ENCODE assay signal across 8 mouse cellular contexts in genomic region chr7:80186021-80186420, GRCm38 (mm10). TPM values are rescaled to one million over a fixed set of nuclear protein-coding genes. Genes with fewer than 3 reads are reported as not detected.
A peak's percentile ranks its signal among the peaks of the same experiment; 100 is the strongest.
DNase-seq lines count a peak whose midpoint lies in the region; ATAC-seq lines count a peak whose summit lies in the region.

No protein-coding gene starts in this region.

- peak overlapping the region; percentile 55; the same call in 1 of the 2 replicates for H3K4me3 ChIP-seq in kidney, embryonic 14.5 days (ENCODE audit: low read length)
- H3K4me3 ChIP-seq in midbrain, embryonic 14.5 days (replicated peaks; ENCODE audit: low read depth, low read length): peak overlapping the region; percentile 49

- H3K27me3 ChIP-seq in kidney, embryonic 14.5 days (ENCODE audit: control insufficient read depth, insufficient read depth, low read length): no peaks in the 10 kb centered on the region
- H3K27me3 ChIP-seq in midbrain, embryonic 14.5 days (ENCODE audit: control insufficient read depth, insufficient read depth, low read length): no peaks in the 10 kb centered on the region

- peak overlapping the region; percentile 85; the same call in 1 of the 2 replicates for H3K27ac ChIP-seq in kidney, embryonic 14.5 days (ENCODE audit: low read depth, low read length)
- H3K27ac ChIP-seq in midbrain, embryonic 14.5 days (replicated peaks; ENCODE audit: low read depth, low read length): peak overlapping the region; percentile 87

- peak overlapping the region; percentile 62 for H3K9ac ChIP-seq in kidney, embryonic 14.5 days (ENCODE audit: low read depth, low read length)
- H3K9ac ChIP-seq in midbrain, embryonic 14.5 days (replicated peaks; ENCODE audit: low read length): no peak overlapping the region

- H3K9me3 ChIP-seq in kidney, embryonic 14.5 days (ENCODE audit: control insufficient read depth, low read length): no peaks in the 10 kb centered on the region
- H3K9me3 ChIP-seq in midbrain, embryonic 14.5 days (ENCODE audit: control insufficient read depth, low read length): no peaks in the 10 kb centered on the region

- DNase-seq in heart, adult 11 months: peak; percentile 99
- DNase-seq in heart, postnatal 25 days (ENCODE audit: low spot score): no peak
- DNase-seq in c-Kit-positive CD71-positive TER-119-positive erythroid progenitor cells, embryonic 14.5 days (ENCODE audit: low spot score): peak; percentile 82
- DNase-seq in heart, adult 9 months (ENCODE audit: low spot score in 2 of 2): peak; percentile 83
- no peak for DNase-seq in midbrain, embryonic 14.5 days
- DNase-seq in left cerebral cortex, postnatal 14 days (ENCODE audit: low spot score in 2 of 2): no peak
- DNase-seq in left cerebral cortex, postnatal 25 days (ENCODE audit: low spot score in 2 of 2): no peak

- peaks cover 34% of the 10 kb centered on the region for H3K4me1 ChIP-seq in kidney, embryonic 14.5 days (ENCODE audit: control insufficient read depth, insufficient read depth, low read length)
- H3K4me1 ChIP-seq in midbrain, embryonic 14.5 days (ENCODE audit: control insufficient read depth, insufficient read depth, low read length): peaks cover 20% of the 10 kb centered on the region

- H3K36me3 ChIP-seq in kidney, embryonic 14.5 days (ENCODE audit: control insufficient read depth, insufficient read depth, low read length): no peaks in the 10 kb centered on the region
- H3K36me3 ChIP-seq in midbrain, embryonic 14.5 days (ENCODE audit: control insufficient read depth, insufficient read depth, low read length): no peaks in the 10 kb centered on the region

- peak overlapping the region; percentile 61 for H3K4me2 ChIP-seq in kidney, embryonic 14.5 days (replicated peaks; ENCODE audit: low read depth, low read length)
- peak overlapping the region; percentile 72 for H3K4me2 ChIP-seq in midbrain, embryonic 14.5 days (ENCODE audit: low read length)

- 17% methylated on average over 8 of the region's 8 CpGs for WGBS in kidney, embryonic 14.5 days
- 20% methylated on average over 8 of the region's 8 CpGs for WGBS in midbrain, embryonic 14.5 days

- peak; percentile 15; the same call in 1 of the 2 replicates for ATAC-seq in kidney, embryonic 14.5 days (ENCODE audit: low FRiP score, low TSS enrichment)
- ATAC-seq in midbrain, embryonic 14.5 days (ENCODE audit: low FRiP score, low TSS enrichment): no peak

- intact Hi-C loops in heart, postnatal 25 days (cut with DNase I): no loop called here
- intact Hi-C loops in left cerebral cortex, postnatal 14 days (cut with DNase I): no loop called here
- intact Hi-C loops in left cerebral cortex, postnatal 25 days (cut with DNase I): no loop called here

RNA-seq across cellular contexts. Expression of gene Sema4b, which starts 0.6 kb away (rescaled TPM):
- 10 to 100 TPM; 11.0 to 12.7 TPM for total RNA-seq in heart, postnatal 25 days (2021)
- 13.0 and 19.9 TPM in 2 replicates for polyA plus RNA-seq in kidney, embryonic 14.5 days (2014; fragmentation: Nextera tagmentation; extraction: Ambion mirVana)
- polyA plus RNA-seq in midbrain, embryonic 14.5 days (2014; fragmentation: Nextera tagmentation; extraction: Ambion mirVana): 19.8 and 21.9 TPM in 2 replicates
- total RNA-seq in left cerebral cortex, postnatal 14 days (2021): 10 to 100 TPM; 20.0 to 20.7 TPM
- 10 to 100 TPM; 17.4 to 20.5 TPM for total RNA-seq in left cerebral cortex, postnatal 25 days (2021)

RNA-seq across cellular contexts. Expression of gene Cib1, which starts 46.6 kb away (rescaled TPM):
- total RNA-seq in heart, postnatal 25 days (2021): 10 to 100 TPM; 14.1 to 18.0 TPM
- polyA plus RNA-seq in kidney, embryonic 14.5 days (2014; fragmentation: Nextera tagmentation; extraction: Ambion mirVana): 100 and 139 TPM in 2 replicates
- polyA plus RNA-seq in midbrain, embryonic 14.5 days (2014; fragmentation: Nextera tagmentation; extraction: Ambion mirVana): 24.2 and 26.7 TPM in 2 replicates
- 10 to 100 TPM; 18.7 to 22.0 TPM for total RNA-seq in left cerebral cortex, postnatal 14 days (2021)
- 10 to 100 TPM; 18.4 to 19.9 TPM for total RNA-seq in left cerebral cortex, postnatal 25 days (2021)

RNA-seq across cellular contexts. Expression of gene Gdpgp1, which starts 46.6 kb away (rescaled TPM):
- 1 to 10 TPM; 1.4 to 1.8 TPM for total RNA-seq in heart, postnatal 25 days (2021)
- 3.3 and 5.3 TPM in 2 replicates for polyA plus RNA-seq in kidney, embryonic 14.5 days (2014; fragmentation: Nextera tagmentation; extraction: Ambion mirVana)
- 4.0 TPM in 2 replicates for polyA plus RNA-seq in midbrain, embryonic 14.5 days (2014; fragmentation: Nextera tagmentation; extraction: Ambion mirVana)
- total RNA-seq in left cerebral cortex, postnatal 14 days (2021): 1 to 10 TPM; 6.6 to 6.7 TPM
- total RNA-seq in left cerebral cortex, postnatal 25 days (2021): 1 to 10 TPM; 5.9 to 6.6 TPM

Comparison
In these comparisons a context has a peak if more than half of its experiments do, and no peak if none do; other contexts are left out.
1. DNase-seq: peak in heart, adult 11 months (single experiment), c-Kit-positive CD71-positive TER-119-positive erythroid progenitor cells, embryonic 14.5 days (single experiment) and heart, adult 9 months (2 of 2); none in heart, postnatal 25 days (single experiment), midbrain, embryonic 14.5 days (single experiment), left cerebral cortex, postnatal 14 days (0 of 2) and left cerebral cortex, postnatal 25 days (0 of 2).